Mouse (Mus musculus): Measurements from ENCODE around the gene Osbp. TPM values are rescaled to one million over a fixed set of nuclear protein-coding genes. Genes with fewer than 3 reads are reported as not detected.

Osbp gene
- polyA plus RNA-seq, 1 experiment from 2014 or later = 7.6 TPM

DNA sequence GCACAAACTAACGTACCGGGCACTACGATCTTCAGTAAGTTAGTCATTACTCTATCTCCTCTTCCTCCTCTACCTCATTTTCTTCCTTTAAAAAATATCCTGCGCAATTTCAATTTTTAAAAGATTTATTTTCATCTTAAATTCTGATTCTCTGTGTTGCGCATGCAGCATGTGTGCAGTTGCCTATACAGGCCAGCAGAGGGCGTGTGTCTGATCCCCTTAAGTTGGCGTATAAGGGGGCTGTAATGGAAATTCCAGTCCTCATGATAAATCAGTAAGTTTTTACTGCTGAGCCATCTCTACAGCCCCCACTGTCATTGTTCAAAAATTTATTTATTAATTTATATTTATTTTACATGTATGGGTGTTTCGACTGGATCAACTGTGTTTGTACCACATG, 50.0 kb downstream of the Osbp start:
- Histone ChIP-seq H3K36me3 (ENCODE audit: control insufficient read depth, insufficient read depth, low read length) (no peaks in the 10 kb centered on the region), H3K4me1 (ENCODE audit: control insufficient read depth, insufficient read depth, low read length) (no peaks in the 10 kb centered on the region), H3K27me3 (ENCODE audit: control insufficient read depth, insufficient read depth, low read length) (no peaks in the 10 kb centered on the region), H3K4me2 (ENCODE audit: low read depth, low read length) (no peak overlapping the region), H3K9me3 (ENCODE audit: control insufficient read depth, low read length) (no peaks in the 10 kb centered on the region), H3K4me3 (ENCODE audit: low read depth, low read length) (no peak overlapping the region), H3K9ac (replicated peaks; ENCODE audit: low read depth, low read length) (no peak overlapping the region), H3K27ac (ENCODE audit: low read depth, low read length) (no peak overlapping the region)
- 77% methylated on average over 8 of the region's 8 CpGs for WGBS
- ATAC-seq (ENCODE audit: low read depth) = no peak

DNA sequence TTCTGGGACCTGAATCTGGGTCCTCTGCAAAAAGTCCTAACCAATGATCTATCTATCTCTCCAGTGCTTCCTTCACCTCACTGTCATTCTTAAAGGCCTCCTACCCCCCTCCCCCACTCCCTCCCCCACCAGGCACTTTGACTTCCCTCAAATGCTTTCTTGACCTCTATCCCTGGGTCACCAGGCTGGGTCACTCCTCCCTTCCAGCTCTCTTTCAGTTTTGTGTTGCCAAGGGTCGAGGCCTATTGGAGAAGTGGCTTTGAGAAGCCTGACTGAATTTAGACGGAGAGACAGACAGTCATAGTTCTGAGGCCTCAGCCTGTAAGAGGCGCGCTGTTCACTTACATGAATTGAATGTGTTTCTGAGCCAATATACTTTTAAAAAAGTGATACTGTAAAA, 50.5 kb downstream of the Osbp start:
- no peak overlapping the region for H3K4me2 ChIP-seq (ENCODE audit: low read depth, low read length)
- no peak overlapping the region for H3K27ac ChIP-seq (ENCODE audit: low read depth, low read length)
- no peaks in the 10 kb centered on the region for H3K9me3 ChIP-seq (ENCODE audit: control insufficient read depth, low read length)
- no peak overlapping the region for H3K4me3 ChIP-seq (ENCODE audit: low read depth, low read length)
- H3K4me1 ChIP-seq (ENCODE audit: control insufficient read depth, insufficient read depth, low read length) = no peaks in the 10 kb centered on the region
- no peaks in the 10 kb centered on the region for H3K27me3 ChIP-seq (ENCODE audit: control insufficient read depth, insufficient read depth, low read length)
- H3K36me3 ChIP-seq (ENCODE audit: control insufficient read depth, insufficient read depth, low read length) = no peaks in the 10 kb centered on the region
- no peak overlapping the region for H3K9ac ChIP-seq (replicated peaks; ENCODE audit: low read depth, low read length)
- ATAC-seq (ENCODE audit: low read depth) = no peak
- 68% methylated on average over 4 of the region's 4 CpGs for WGBS

DNA sequence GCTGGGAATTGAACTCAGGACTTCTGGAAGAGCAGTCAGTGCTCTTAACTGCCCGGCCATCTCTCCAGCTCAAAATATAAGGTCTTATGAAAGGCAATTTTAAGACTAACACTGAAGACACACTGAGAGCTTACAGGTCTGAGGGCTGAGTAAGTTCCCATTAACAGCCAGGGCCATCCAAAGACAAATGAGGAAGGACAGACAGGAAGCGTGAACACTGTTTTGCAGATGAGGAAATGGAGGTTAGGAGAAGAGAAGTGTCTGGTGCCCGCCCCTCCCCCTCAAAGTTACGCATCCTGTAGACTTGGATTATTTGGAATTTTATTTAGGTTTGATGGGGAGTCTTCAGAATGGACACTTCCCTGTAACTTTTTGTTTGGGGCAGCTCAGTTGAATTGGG, 58.4 kb downstream of the Osbp start:
- 80% methylated on average over 4 of the region's 4 CpGs for WGBS
- no peak overlapping the region for H3K9ac ChIP-seq (replicated peaks; ENCODE audit: low read depth, low read length)
- H3K4me3 ChIP-seq (ENCODE audit: low read depth, low read length) = no peak overlapping the region
- H3K36me3 ChIP-seq (ENCODE audit: control insufficient read depth, insufficient read depth, low read length) = no peaks in the 10 kb centered on the region
- no peaks in the 10 kb centered on the region for H3K4me1 ChIP-seq (ENCODE audit: control insufficient read depth, insufficient read depth, low read length)
- H3K4me2 ChIP-seq (ENCODE audit: low read depth, low read length) = no peak overlapping the region
- no peak for ATAC-seq (ENCODE audit: low read depth)
- no peak overlapping the region for H3K27ac ChIP-seq (ENCODE audit: low read depth, low read length)
- no peaks in the 10 kb centered on the region for H3K9me3 ChIP-seq (ENCODE audit: control insufficient read depth, low read length)
- H3K27me3 ChIP-seq (ENCODE audit: control insufficient read depth, insufficient read depth, low read length) = no peaks in the 10 kb centered on the region

DNA sequence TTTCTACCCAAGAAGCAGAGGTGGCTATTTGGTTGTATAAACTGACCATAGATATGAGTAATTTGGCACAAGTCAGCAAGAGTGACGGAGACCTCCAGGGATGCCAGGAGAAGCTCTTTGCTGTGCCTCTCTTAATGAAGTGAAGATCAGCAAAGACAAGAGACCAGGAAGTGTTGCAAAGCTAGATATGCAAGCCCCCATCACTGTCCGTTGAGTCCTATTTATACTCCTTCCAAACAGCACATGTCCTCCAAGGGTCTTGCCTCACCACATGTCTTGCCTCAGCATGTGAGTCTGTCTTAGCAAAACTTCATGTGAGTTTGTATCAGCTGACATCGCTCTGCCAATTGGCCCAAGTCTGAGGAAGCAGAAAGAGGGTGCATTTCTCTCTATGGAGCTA, 59.6 kb downstream of the Osbp start:
- no peak overlapping the region for H3K27ac ChIP-seq (ENCODE audit: low read depth, low read length)
- H3K9ac ChIP-seq (replicated peaks; ENCODE audit: low read depth, low read length) = no peak overlapping the region
- H3K27me3 ChIP-seq (ENCODE audit: control insufficient read depth, insufficient read depth, low read length) = no peaks in the 10 kb centered on the region
- H3K9me3 ChIP-seq (ENCODE audit: control insufficient read depth, low read length) = no peaks in the 10 kb centered on the region
- no peaks in the 10 kb centered on the region for H3K4me1 ChIP-seq (ENCODE audit: control insufficient read depth, insufficient read depth, low read length)
- no peaks in the 10 kb centered on the region for H3K36me3 ChIP-seq (ENCODE audit: control insufficient read depth, insufficient read depth, low read length)
- WGBS = 98% methylated on average over 3 of the region's 3 CpGs
- ATAC-seq (ENCODE audit: low read depth) = no peak
- H3K4me3 ChIP-seq (ENCODE audit: low read depth, low read length) = no peak overlapping the region
- no peak overlapping the region for H3K4me2 ChIP-seq (ENCODE audit: low read depth, low read length)

DNA sequence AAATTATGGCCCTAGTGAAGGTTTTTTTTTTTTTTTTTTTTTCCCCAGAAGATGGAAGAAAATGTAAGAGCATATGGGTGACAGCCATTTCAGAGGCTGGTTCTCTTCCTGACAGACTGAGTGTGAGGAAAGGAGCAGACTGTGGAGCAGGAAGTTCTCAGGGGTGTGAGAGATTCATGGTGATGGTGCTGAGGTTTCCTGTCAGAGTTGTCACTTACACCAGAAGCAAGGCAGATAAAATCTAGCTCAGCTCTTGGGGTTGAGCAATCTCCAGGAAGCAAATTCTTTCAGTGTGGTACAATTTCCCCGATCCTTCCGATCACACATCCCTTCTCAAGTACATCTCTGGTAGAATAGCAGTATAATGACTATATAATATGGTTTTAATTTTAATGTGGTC, 60.9 kb downstream of the Osbp start:
- H3K9ac ChIP-seq (replicated peaks; ENCODE audit: low read depth, low read length) = no peak overlapping the region
- no peaks in the 10 kb centered on the region for H3K36me3 ChIP-seq (ENCODE audit: control insufficient read depth, insufficient read depth, low read length)
- no peak overlapping the region for H3K4me3 ChIP-seq (ENCODE audit: low read depth, low read length)
- no peaks in the 10 kb centered on the region for H3K9me3 ChIP-seq (ENCODE audit: control insufficient read depth, low read length)
- no peaks in the 10 kb centered on the region for H3K27me3 ChIP-seq (ENCODE audit: control insufficient read depth, insufficient read depth, low read length)
- H3K27ac ChIP-seq (ENCODE audit: low read depth, low read length) = no peak overlapping the region
- no peak for ATAC-seq (ENCODE audit: low read depth)
- H3K4me1 ChIP-seq (ENCODE audit: control insufficient read depth, insufficient read depth, low read length) = no peaks in the 10 kb centered on the region
- H3K4me2 ChIP-seq (ENCODE audit: low read depth, low read length) = no peak overlapping the region
- 97% methylated on average over 2 of the region's 2 CpGs for WGBS

DNA sequence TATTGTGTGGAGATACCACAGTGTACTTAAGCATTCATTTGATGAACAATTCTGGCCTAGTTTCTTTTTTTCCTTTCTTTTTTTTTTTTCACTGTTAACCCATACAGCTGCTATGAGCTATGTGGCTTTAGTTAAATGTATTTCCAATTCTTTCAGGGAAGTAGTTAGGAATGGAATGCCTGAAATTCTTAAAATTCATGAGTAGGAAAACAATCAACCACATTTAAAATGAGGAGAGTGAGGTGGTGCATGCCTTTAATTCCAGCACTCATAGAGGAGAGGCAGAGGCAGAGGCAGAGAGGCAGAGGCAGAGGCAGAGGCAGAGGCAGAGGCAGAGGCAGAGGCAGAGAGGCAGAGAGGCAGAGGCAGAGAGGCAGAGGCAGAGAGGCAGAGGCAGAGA, 72.0 kb downstream of the Osbp start:
- no peaks in the 10 kb centered on the region for H3K9me3 ChIP-seq (ENCODE audit: control insufficient read depth, low read length)
- H3K9ac ChIP-seq (replicated peaks; ENCODE audit: low read depth, low read length) = no peak overlapping the region
- no peak overlapping the region for H3K4me2 ChIP-seq (ENCODE audit: low read depth, low read length)
- no peaks in the 10 kb centered on the region for H3K36me3 ChIP-seq (ENCODE audit: control insufficient read depth, insufficient read depth, low read length)
- no peak for ATAC-seq (ENCODE audit: low read depth)
- H3K27ac ChIP-seq (ENCODE audit: low read depth, low read length) = no peak overlapping the region
- no peaks in the 10 kb centered on the region for H3K4me1 ChIP-seq (ENCODE audit: control insufficient read depth, insufficient read depth, low read length)
- no peak overlapping the region for H3K4me3 ChIP-seq (ENCODE audit: low read depth, low read length)
- no peaks in the 10 kb centered on the region for H3K27me3 ChIP-seq (ENCODE audit: control insufficient read depth, insufficient read depth, low read length)

DNA sequence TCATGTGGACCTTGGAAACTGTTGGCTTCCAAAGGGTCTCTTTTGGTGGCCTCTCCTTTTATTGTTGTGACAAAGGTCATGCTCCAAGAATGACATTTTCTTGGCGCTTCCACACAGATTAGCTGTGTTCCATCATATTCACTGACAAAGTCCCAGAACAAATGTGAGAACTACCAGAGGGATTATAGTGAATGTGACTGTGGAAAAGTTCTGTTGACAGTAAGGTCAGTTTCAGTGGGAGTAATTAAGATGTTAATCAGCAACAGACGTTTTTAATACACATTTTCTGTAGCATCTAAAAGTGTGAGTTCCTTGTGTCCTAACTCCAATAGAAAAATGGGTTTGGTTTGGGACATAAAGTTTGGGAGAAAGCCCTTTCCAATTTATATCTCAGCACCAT, 75.5 kb downstream of the Osbp start, which contains the start of gene Olfr1423:
TSS of gene Olfr1423 (minus strand) at position 101 of the 400 bp plus-strand sequence.
- no peaks in the 10 kb centered on the region for H3K36me3 ChIP-seq (ENCODE audit: control insufficient read depth, insufficient read depth, low read length)
- H3K27ac ChIP-seq (ENCODE audit: low read depth, low read length) = no peak within 1 kb of the TSS
- H3K27me3 ChIP-seq (ENCODE audit: control insufficient read depth, insufficient read depth, low read length) = no peaks in the 10 kb centered on the region
- 81% methylated on average over 2 of the region's 2 CpGs for WGBS
- H3K9ac ChIP-seq (replicated peaks; ENCODE audit: low read depth, low read length) = no peak within 1 kb of the TSS
- no peak within 1 kb of the TSS for H3K4me2 ChIP-seq (ENCODE audit: low read depth, low read length)
- H3K4me3 ChIP-seq (ENCODE audit: low read depth, low read length) = no peak within 1 kb of the TSS
- no peaks in the 10 kb centered on the region for H3K9me3 ChIP-seq (ENCODE audit: control insufficient read depth, low read length)
- no peak for ATAC-seq (ENCODE audit: low read depth)
- no peaks in the 10 kb centered on the region for H3K4me1 ChIP-seq (ENCODE audit: control insufficient read depth, insufficient read depth, low read length)

DNA sequence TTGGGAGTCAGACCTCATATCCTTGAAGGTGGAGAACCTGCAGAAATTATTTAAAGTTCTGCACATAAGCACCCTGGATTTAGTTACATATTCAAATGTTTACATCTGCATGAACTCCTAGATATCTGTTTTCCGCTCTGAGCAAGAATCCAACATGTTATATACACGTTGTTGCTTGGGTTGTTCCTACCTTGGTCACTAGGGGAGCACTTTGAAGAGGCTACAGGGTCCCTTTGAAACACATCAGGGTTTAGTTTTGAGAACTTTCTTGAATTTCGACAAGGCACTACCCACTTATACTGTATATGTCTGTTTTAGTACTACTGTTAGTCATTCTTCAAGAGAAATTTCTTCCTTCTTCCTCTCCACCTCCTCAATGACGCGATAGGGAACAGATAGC, 77.4 kb downstream of the Osbp start:
- H3K4me2 ChIP-seq (ENCODE audit: low read depth, low read length) = no peak overlapping the region
- H3K27ac ChIP-seq (ENCODE audit: low read depth, low read length) = no peak overlapping the region
- 92% methylated on average over 5 of the region's 5 CpGs for WGBS
- H3K9ac ChIP-seq (replicated peaks; ENCODE audit: low read depth, low read length) = no peak overlapping the region
- H3K9me3 ChIP-seq (ENCODE audit: control insufficient read depth, low read length) = no peaks in the 10 kb centered on the region
- no peak overlapping the region for H3K4me3 ChIP-seq (ENCODE audit: low read depth, low read length)
- ATAC-seq (ENCODE audit: low read depth) = no peak
- no peaks in the 10 kb centered on the region for H3K36me3 ChIP-seq (ENCODE audit: control insufficient read depth, insufficient read depth, low read length)
- no peaks in the 10 kb centered on the region for H3K4me1 ChIP-seq (ENCODE audit: control insufficient read depth, insufficient read depth, low read length)
- no peaks in the 10 kb centered on the region for H3K27me3 ChIP-seq (ENCODE audit: control insufficient read depth, insufficient read depth, low read length)
